Mouse (Mus musculus): Measurements from ENCODE around the gene Gpr107.

DNA sequence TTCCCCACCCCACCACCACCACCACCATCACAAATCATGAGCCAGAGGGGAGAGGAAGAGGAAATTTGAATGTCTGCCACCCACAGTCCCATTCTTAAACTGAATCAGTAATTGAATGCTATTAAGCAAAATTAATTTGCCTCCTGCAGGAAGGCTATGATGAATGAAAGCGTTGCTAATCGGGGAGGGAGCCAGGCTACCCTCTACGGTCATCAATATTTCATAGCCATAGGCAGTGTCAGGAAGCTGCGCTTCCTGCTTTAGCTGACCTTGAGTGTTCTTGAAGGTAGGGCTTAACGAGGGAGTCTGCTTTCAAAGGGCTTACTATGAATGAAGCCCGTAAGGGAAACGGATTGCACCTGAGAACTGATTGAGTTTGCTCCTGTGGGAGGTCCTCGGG, 54.8 kb downstream of the Gpr107 start:
- TF ChIP-seq CTCF (IDR thresholded peaks at IDR 0.05; ENCODE audit: low read depth) (no peak), EP300 (IDR thresholded peaks at IDR 0.05; ENCODE audit: low read depth) (no peak)

Data from liver, embryonic 14.5 days (tissue).